Comparison of ENCODE assay signal across 9 mouse cellular contexts in the genomic region with DNA sequence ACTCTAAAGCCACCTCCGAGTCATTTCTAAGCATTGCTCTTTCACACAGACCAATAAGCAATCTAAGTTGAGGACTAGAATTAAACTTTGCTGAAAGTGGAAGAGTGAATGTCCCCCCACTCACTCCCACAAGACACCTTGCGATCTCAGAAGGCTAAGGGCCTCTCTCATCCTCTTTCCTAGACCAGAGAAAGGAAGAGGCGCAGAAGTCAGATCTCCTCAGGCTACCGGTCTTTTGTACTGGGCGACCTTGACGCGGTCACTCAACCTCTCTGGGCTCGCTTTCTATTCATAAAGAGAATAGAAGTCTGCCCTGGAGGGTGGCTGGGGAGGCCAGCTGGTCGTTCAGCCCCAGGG. TPM values are rescaled to one million over a fixed set of nuclear protein-coding genes. Genes with fewer than 3 reads are reported as not detected.
A peak's percentile ranks its signal among the peaks of the same experiment; 100 is the strongest.
DNase-seq lines count a peak whose midpoint lies in the region; ATAC-seq lines count a peak whose summit lies in the region.
"Had no signal": no experiment of that assay in that cellular context is flagged by ENCODE, and none has a peak within 500 bp of the region (broad histone marks: within the 10 kb centered on the region; RNA-seq: fewer than 3 reads in every experiment).

No protein-coding gene starts in this region.

- H3K36me3 ChIP-seq in heart, embryonic 16.5 days (ENCODE audit: control insufficient read depth, insufficient read depth): peaks cover 13% of the 10 kb centered on the region
- H3K36me3 ChIP-seq in hindbrain, embryonic 12.5 days: peaks cover 3% of the 10 kb centered on the region; the same call in 1 of the 2 replicates
- no peaks in the 10 kb centered on the region for H3K36me3 ChIP-seq in midbrain, embryonic 12.5 days

- peak overlapping the region; percentile 75 for H3K4me3 ChIP-seq in heart, embryonic 16.5 days (ENCODE audit: low read length)
- H3K4me3 ChIP-seq in brown adipose tissue, adult 24 weeks (ENCODE audit: insufficient read depth, low read depth, low read length): peak overlapping the region; percentile 63
- H3K4me3 ChIP-seq in hindbrain, embryonic 12.5 days: peak overlapping the region; percentile 52
- peak overlapping the region; percentile 46 for H3K4me3 ChIP-seq in midbrain, embryonic 12.5 days

- peaks cover 37% of the 10 kb centered on the region for H3K4me1 ChIP-seq in heart, embryonic 16.5 days (ENCODE audit: control insufficient read depth, insufficient read depth, low read length)
- H3K4me1 ChIP-seq in brown adipose tissue, adult 24 weeks (ENCODE audit: control insufficient read depth, insufficient read depth, insufficient read length, low read length): peaks cover 28% of the 10 kb centered on the region
- H3K4me1 ChIP-seq in hindbrain, embryonic 12.5 days: peaks cover 21% of the 10 kb centered on the region
- H3K4me1 ChIP-seq in midbrain, embryonic 12.5 days: peaks cover 27% of the 10 kb centered on the region

- intact Hi-C loops in heart, postnatal 10 days (cut with DNase I): no loop called here

- peak overlapping the region; percentile 85 for H3K4me2 ChIP-seq in heart, embryonic 16.5 days (ENCODE audit: low read depth, low read length)
- H3K4me2 ChIP-seq in hindbrain, embryonic 12.5 days (replicated peaks): peak overlapping the region; percentile 79
- peak overlapping the region; percentile 71 for H3K4me2 ChIP-seq in midbrain, embryonic 12.5 days (replicated peaks)

- peak overlapping the region; percentile 86 for H3K9ac ChIP-seq in heart, embryonic 16.5 days (ENCODE audit: low read length)
- peak overlapping the region; percentile 70 for H3K9ac ChIP-seq in hindbrain, embryonic 12.5 days
- H3K9ac ChIP-seq in midbrain, embryonic 12.5 days (replicated peaks): peak overlapping the region; percentile 57

- DNase-seq in heart, postnatal 10 days: no peak
- no peak for DNase-seq in cerebellum, postnatal 14 days
- DNase-seq in layer of hippocampus, postnatal 14 days (ENCODE audit: low spot score in 2 of 2): no peak
- DNase-seq in adrenal gland, adult 18-20 months (ENCODE audit: low spot score in 2 of 2): no peak

- no peaks in the 10 kb centered on the region; the same call in 1 of the 2 replicates for H3K27me3 ChIP-seq in heart, embryonic 16.5 days (ENCODE audit: control insufficient read depth, insufficient read depth, low read length)
- peaks cover 32% of the 10 kb centered on the region for H3K27me3 ChIP-seq in hindbrain, embryonic 12.5 days
- peaks cover 47% of the 10 kb centered on the region for H3K27me3 ChIP-seq in midbrain, embryonic 12.5 days

- H3K27ac ChIP-seq in heart, embryonic 16.5 days (ENCODE audit: low read length): peak overlapping the region; percentile 69
- H3K27ac ChIP-seq in brown adipose tissue, adult 24 weeks (replicated peaks; ENCODE audit: low read depth, low read length): peak overlapping the region; percentile 89
- peak overlapping the region; percentile 62 for H3K27ac ChIP-seq in hindbrain, embryonic 12.5 days
- peak overlapping the region; percentile 42 for H3K27ac ChIP-seq in midbrain, embryonic 12.5 days (replicated peaks)

- WGBS in heart, embryonic 16.5 days: 4% methylated on average over 9 of the region's 9 CpGs
- under 1% methylated on average over 9 of the region's 9 CpGs for WGBS in hindbrain, embryonic 12.5 days
- WGBS in midbrain, embryonic 12.5 days: under 1% methylated on average over 9 of the region's 9 CpGs

- no peaks in the 10 kb centered on the region for H3K9me3 ChIP-seq in heart, embryonic 16.5 days (replicated peaks; ENCODE audit: control insufficient read depth, low read length)
- H3K9me3 ChIP-seq in hindbrain, embryonic 12.5 days (replicated peaks): no peaks in the 10 kb centered on the region
- no peaks in the 10 kb centered on the region for H3K9me3 ChIP-seq in midbrain, embryonic 12.5 days

- no peak for ATAC-seq in heart, embryonic 16.5 days (replicated peaks; ENCODE audit: extremely low read depth, insufficient read depth, low FRiP score)
- peak; percentile 27; the same call in 1 of the 2 replicates for ATAC-seq in hindbrain, embryonic 12.5 days (ENCODE audit: low FRiP score)
- ATAC-seq in midbrain, embryonic 12.5 days (ENCODE audit: low FRiP score, low read depth): no peak

RNA-seq across cellular contexts. Expression of a gene that starts 7.0 kb away (rescaled TPM):
- polyA plus RNA-seq in heart, embryonic 16.5 days (2015; fragmentation: Nextera tagmentation; extraction: Ambion mirVana): 46.9 and 49.7 TPM in 2 replicates
- total RNA-seq in heart, postnatal 10 days (2021): 100 to 1,000 TPM; 241 to 248 TPM
- polyA plus RNA-seq in brown adipose tissue, adult 24 weeks (2012; ENCODE audit: insufficient read depth, insufficient read length, missing spikeins): 2.1 and 3.6 TPM in 2 replicates
- polyA plus RNA-seq in hindbrain, embryonic 12.5 days (2016; fragmentation: Nextera tagmentation; extraction: Ambion mirVana): 49.1 and 57.9 TPM in 2 replicates
- 22.2 and 28.7 TPM in 2 replicates for polyA plus RNA-seq in midbrain, embryonic 12.5 days (2016; fragmentation: Nextera tagmentation; extraction: Ambion mirVana)
- 1 to 10 TPM; 2.4 TPM for total RNA-seq in layer of hippocampus, postnatal 14 days (2021)
- 10 to 100 TPM in 1 of 2 experiments, 1 to 10 TPM in 1; 6.8 to 13.0 TPM for total RNA-seq in adrenal gland, adult 18-20 months (2021)
- total RNA-seq: common myeloid progenitor, adult 5-6 weeks had no signal

RNA-seq across cellular contexts. Expression of a gene that starts 19.6 kb away (rescaled TPM):
- polyA plus RNA-seq in heart, embryonic 16.5 days (2015; fragmentation: Nextera tagmentation; extraction: Ambion mirVana): 1.1 and 1.7 TPM in 2 replicates
- 10 to 100 TPM; 11.2 to 15.6 TPM for total RNA-seq in heart, postnatal 10 days (2021)
- 1.1 TPM in 1 of 2 replicates, not detected in the other for polyA plus RNA-seq in brown adipose tissue, adult 24 weeks (2012; ENCODE audit: insufficient read depth, insufficient read length, missing spikeins)
- 0.29 and 0.50 TPM in 2 replicates for polyA plus RNA-seq in hindbrain, embryonic 12.5 days (2016; fragmentation: Nextera tagmentation; extraction: Ambion mirVana)
- 0.26 and 0.41 TPM in 2 replicates for polyA plus RNA-seq in midbrain, embryonic 12.5 days (2016; fragmentation: Nextera tagmentation; extraction: Ambion mirVana)
- total RNA-seq in layer of hippocampus, postnatal 14 days (2021): 1 to 10 TPM in 1 of 2 experiments, under 1 TPM in 1; 0.35 to 1.6 TPM
- 1 to 10 TPM; 1.1 to 2.8 TPM for total RNA-seq in adrenal gland, adult 18-20 months (2021)

RNA-seq across cellular contexts. Expression of a gene that starts 24.7 kb away (rescaled TPM):
- polyA plus RNA-seq in heart, embryonic 16.5 days (2015; fragmentation: Nextera tagmentation; extraction: Ambion mirVana): 1.3 TPM in 2 replicates
- 10 to 100 TPM; 81.1 to 84.5 TPM for total RNA-seq in heart, postnatal 10 days (2021)
- 4.5 and 12.7 TPM in 2 replicates for polyA plus RNA-seq in brown adipose tissue, adult 24 weeks (2012; ENCODE audit: insufficient read depth, insufficient read length, missing spikeins)
- not detected in 2 replicates for polyA plus RNA-seq in hindbrain, embryonic 12.5 days (2016; fragmentation: Nextera tagmentation; extraction: Ambion mirVana)
- 0.06 TPM in 1 of 2 replicates, not detected in the other for polyA plus RNA-seq in midbrain, embryonic 12.5 days (2016; fragmentation: Nextera tagmentation; extraction: Ambion mirVana)
- 1 to 10 TPM; 2.2 to 3.6 TPM for total RNA-seq in layer of hippocampus, postnatal 14 days (2021)
- 10 to 100 TPM in 1 of 2 experiments, 1 to 10 TPM in 1; 3.5 to 10.3 TPM for total RNA-seq in adrenal gland, adult 18-20 months (2021)
